ENCODE assay signal across 20 mouse cellular contexts in genomic region chr7:80500099-80500498, GRCm38 (mm10). TPM values are rescaled to one million over a fixed set of nuclear protein-coding genes. Genes with fewer than 3 reads are reported as not detected.
DNase-seq lines count a peak whose midpoint lies in the region; ATAC-seq and TF ChIP-seq lines count a peak whose summit lies in the region.
"Had no signal": no experiment of that assay in that cellular context is flagged by ENCODE, and none has a peak within 500 bp of the region (broad histone marks: within the 10 kb centered on the region; RNA-seq: fewer than 3 reads in every experiment).

No protein-coding gene starts in this region.

- no peaks in the 10 kb centered on the region for H3K27me3 ChIP-seq in heart, postnatal 0 days (ENCODE audit: control insufficient read depth, insufficient read depth, low read length)
- H3K27me3 ChIP-seq in heart, embryonic 12.5 days (replicated peaks): no peaks in the 10 kb centered on the region
- H3K27me3 ChIP-seq in lung, postnatal 0 days (replicated peaks; ENCODE audit: insufficient read depth, low read length): no peaks in the 10 kb centered on the region
- H3K27me3 ChIP-seq in hindbrain, embryonic 11.5 days (ENCODE audit: control insufficient read depth, insufficient read depth, low read length): no peaks in the 10 kb centered on the region
- H3K27me3 ChIP-seq: embryonic facial prominence, embryonic 13.5 days; limb, embryonic 12.5 days; midbrain, embryonic 15.5 days had no signal

- H3K4me2 ChIP-seq in heart, postnatal 0 days (ENCODE audit: low read depth, low read length): no peak overlapping the region
- H3K4me2 ChIP-seq in heart, embryonic 12.5 days: no peak overlapping the region
- H3K4me2 ChIP-seq in lung, postnatal 0 days (replicated peaks; ENCODE audit: low read depth, low read length): no peak overlapping the region
- H3K4me2 ChIP-seq in hindbrain, embryonic 11.5 days (replicated peaks; ENCODE audit: low read depth, low read length): no peak overlapping the region
- H3K4me2 ChIP-seq: embryonic facial prominence, embryonic 13.5 days; limb, embryonic 12.5 days; midbrain, embryonic 15.5 days had no signal

- no peak for DNase-seq in heart, postnatal 0 days (ENCODE audit: low spot score)
- peak; percentile 22 for DNase-seq in lung, postnatal 0 days (ENCODE audit: low spot score)
- no peak for DNase-seq in lung, postnatal 36 days
- no peak for DNase-seq in hindbrain, embryonic 11.5 days (ENCODE audit: low spot score)
- DNase-seq: adrenal gland, adult 2 months; cerebellum, adult 18-20 months; forebrain, postnatal 0 days; gastrocnemius, adult 2 months; heart, adult 18-20 months; kidney, adult 2 months; kidney, postnatal 14 days; lung, postnatal 4 days; right cerebral cortex, adult 18-20 months; thymus, adult 2 months had no signal

- H3K27ac ChIP-seq in heart, postnatal 0 days (ENCODE audit: low read depth): peak overlapping the region; percentile 88; the same call in 1 of the 2 replicates
- no peak overlapping the region for H3K27ac ChIP-seq in heart, embryonic 12.5 days (ENCODE audit: poor library complexity, severe bottlenecking)
- H3K27ac ChIP-seq in lung, postnatal 0 days (ENCODE audit: low read length): no peak overlapping the region
- peak overlapping the region; percentile 60 for H3K27ac ChIP-seq in macrophage
- no peak overlapping the region for H3K27ac ChIP-seq in hindbrain, embryonic 11.5 days (ENCODE audit: low read depth, low read length)
- H3K27ac ChIP-seq: embryonic facial prominence, embryonic 13.5 days; gastrocnemius, adult 2 months; limb, embryonic 12.5 days; midbrain, embryonic 15.5 days had no signal

- no peaks in the 10 kb centered on the region for H3K79me2 ChIP-seq in macrophage (ENCODE audit: inconsistent target)

- no peak for TF ChIP-seq EP300 in heart, postnatal 0 days (IDR thresholded peaks at IDR 0.05; ENCODE audit: low read depth)
- TF ChIP-seq EP300 in lung, postnatal 0 days (IDR thresholded peaks at IDR 0.05): no peak

- TF ChIP-seq CTCF in heart, postnatal 0 days (IDR thresholded peaks at IDR 0.05; ENCODE audit: low read depth): no peak
- TF ChIP-seq CTCF in lung, postnatal 0 days (IDR thresholded peaks at IDR 0.05): no peak

- peaks cover 28% of the 10 kb centered on the region for H3K36me3 ChIP-seq in heart, postnatal 0 days (replicated peaks; ENCODE audit: control insufficient read depth, insufficient read depth, low read length)
- H3K36me3 ChIP-seq in heart, embryonic 12.5 days: peaks cover 42% of the 10 kb centered on the region
- no peaks in the 10 kb centered on the region for H3K36me3 ChIP-seq in lung, postnatal 0 days (ENCODE audit: insufficient read depth, low read length)
- no peaks in the 10 kb centered on the region for H3K36me3 ChIP-seq in macrophage (ENCODE audit: inconsistent target)
- H3K36me3 ChIP-seq in hindbrain, embryonic 11.5 days (ENCODE audit: control insufficient read depth, insufficient read depth, low read length): no peaks in the 10 kb centered on the region; the same call in 1 of the 2 replicates

- no peaks in the 10 kb centered on the region for H3K9me3 ChIP-seq in heart, postnatal 0 days (replicated peaks; ENCODE audit: control insufficient read depth, low read length)
- no peaks in the 10 kb centered on the region for H3K9me3 ChIP-seq in heart, embryonic 12.5 days (replicated peaks)
- no peaks in the 10 kb centered on the region for H3K9me3 ChIP-seq in lung, postnatal 0 days (ENCODE audit: low read length)
- H3K9me3 ChIP-seq in hindbrain, embryonic 11.5 days (ENCODE audit: control insufficient read depth, low read length): no peaks in the 10 kb centered on the region
- H3K9me3 ChIP-seq: embryonic facial prominence, embryonic 13.5 days; limb, embryonic 12.5 days; midbrain, embryonic 15.5 days had no signal

- no peak overlapping the region for H3K4me3 ChIP-seq in heart, postnatal 0 days (ENCODE audit: low read depth, low read length)
- no peak overlapping the region for H3K4me3 ChIP-seq in heart, embryonic 12.5 days
- H3K4me3 ChIP-seq in lung, postnatal 0 days (ENCODE audit: low read depth, low read length): no peak overlapping the region
- H3K4me3 ChIP-seq in macrophage (ENCODE audit: inconsistent target): no peak overlapping the region
- no peak overlapping the region for H3K4me3 ChIP-seq in hindbrain, embryonic 11.5 days (ENCODE audit: low read depth, low read length)
- H3K4me3 ChIP-seq: embryonic facial prominence, embryonic 13.5 days; gastrocnemius, adult 2 months; limb, embryonic 12.5 days; midbrain, embryonic 15.5 days had no signal

- no peak for ATAC-seq in heart, postnatal 0 days (ENCODE audit: insufficient read depth, low read depth)
- no peak for ATAC-seq in heart, embryonic 12.5 days (ENCODE audit: insufficient number of reproducible peaks, low FRiP score)
- no peak for ATAC-seq in lung, postnatal 0 days
- no peak for ATAC-seq in hindbrain, embryonic 11.5 days (ENCODE audit: low FRiP score)
- no peak for ATAC-seq in frontal cortex, adult (ENCODE audit: low TSS enrichment)
- ATAC-seq: forebrain, postnatal 0 days; midbrain, embryonic 15.5 days had no signal

- H3K9ac ChIP-seq in heart, postnatal 0 days (replicated peaks; ENCODE audit: low read depth, low read length): no peak overlapping the region
- no peak overlapping the region for H3K9ac ChIP-seq in heart, embryonic 12.5 days
- no peak overlapping the region for H3K9ac ChIP-seq in lung, postnatal 0 days (replicated peaks; ENCODE audit: low read depth)
- no peak overlapping the region for H3K9ac ChIP-seq in hindbrain, embryonic 11.5 days (ENCODE audit: low read depth, low read length)
- H3K9ac ChIP-seq: embryonic facial prominence, embryonic 13.5 days; forebrain, postnatal 0 days; limb, embryonic 12.5 days; midbrain, embryonic 15.5 days had no signal

- H3K4me1 ChIP-seq in heart, postnatal 0 days (ENCODE audit: control insufficient read depth, insufficient read depth): peaks cover 15% of the 10 kb centered on the region
- H3K4me1 ChIP-seq in heart, embryonic 12.5 days (replicated peaks): peaks cover 21% of the 10 kb centered on the region
- H3K4me1 ChIP-seq in lung, postnatal 0 days (ENCODE audit: insufficient read depth, low read depth, low read length): peaks cover 6% of the 10 kb centered on the region; the same call in 1 of the 2 replicates
- H3K4me1 ChIP-seq in hindbrain, embryonic 11.5 days (replicated peaks; ENCODE audit: control insufficient read depth, insufficient read depth, low read length): no peaks in the 10 kb centered on the region
- H3K4me1 ChIP-seq: embryonic facial prominence, embryonic 13.5 days; limb, embryonic 12.5 days; midbrain, embryonic 15.5 days had no signal

RNA-seq across cellular contexts. Expression of gene Blm, which starts 34.8 kb away (rescaled TPM):
- total RNA-seq in heart, postnatal 0 days (2014; rRNA removed; ENCODE audit: low replicate concordance): 2.6 and 6.4 TPM in 2 replicates
- polyA plus RNA-seq in heart, postnatal 0 days (2015; fragmentation: Nextera tagmentation; extraction: Ambion mirVana): 3.9 and 4.5 TPM in 2 replicates
- 26.7 and 29.7 TPM in 2 replicates for polyA plus RNA-seq in heart, embryonic 12.5 days (2016; fragmentation: Nextera tagmentation; extraction: Ambion mirVana)
- 2.4 and 2.5 TPM in 2 replicates for polyA plus RNA-seq in lung, postnatal 0 days (2015; fragmentation: Nextera tagmentation; extraction: Ambion mirVana)
- total RNA-seq in macrophage (2018; cell fraction: chromatin; rRNA removed): 10 to 100 TPM in 24 of 26 experiments, 1 to 10 TPM in 2; 6.5 to 42.8 (median 27.5) TPM
- total RNA-seq in macrophage (2018; cell fraction: cytosol; rRNA removed): 1 to 10 TPM; 2.1 to 5.1 (median 3.8) TPM
- 10 to 100 TPM in 22 of 26 experiments, 1 to 10 TPM in 4; 7.3 to 52.8 (median 15.7) TPM for total RNA-seq in macrophage (2018; cell fraction: nucleus; rRNA removed)
- polyA plus RNA-seq in macrophage (2018): 2.5 to 9.1 TPM (median 7.2 TPM) in 3 replicates
- polyA plus RNA-seq in hindbrain, embryonic 11.5 days (2014; fragmentation: Nextera tagmentation; extraction: Ambion mirVana): 33.7 and 34.0 TPM in 2 replicates

Comparison
In these comparisons a context has a peak if more than half of its experiments do, and no peak if none do; other contexts are left out.
1. H3K27ac ChIP-seq: peak in heart, postnatal 0 days (single experiment) and macrophage (single experiment); none in heart, embryonic 12.5 days (single experiment), lung, postnatal 0 days (single experiment) and hindbrain, embryonic 11.5 days (single experiment).